Mouse (Mus musculus) gastrocnemius, postnatal 36 days (tissue): Measurements from ENCODE around the gene Mblac1. TPM values are rescaled to one million over a fixed set of nuclear protein-coding genes. Genes with fewer than 3 reads are reported as not detected.
A peak's percentile ranks its signal among the peaks of the same experiment; 100 is the strongest.

Experiments
- DNase-seq, 2 experiments: peaks; one replicate each; pipeline ENCODE4 v3.0.0; 2022
- intact Hi-C: fragments of 180-260 bp; cut with DNase I; formaldehyde crosslinking; loops from one replicate; pipeline ENCODE4 v1.15.1; 2025
- long read RNA-seq, 2 experiments: library from polyadenylated mRNA; stranded (forward); transcript quantifications; one replicate each; pipeline ENCODE4 v2.0.0; 2021
- total RNA-seq, 2 experiments: library from RNA; stranded (reverse); gene quantifications; 2 replicates each; pipeline ENCODE4 v1.2.3; 2021

The Mblac1 gene
- total RNA-seq = 1 to 10 TPM; 1.4 to 1.6 TPM
- long read RNA-seq, experiment 1 = 0 reads
- long read RNA-seq, experiment 2, partial matches to known transcripts = 0 of 4 reads
- long read RNA-seq, experiment 2, other reads (novel, unspliced or antisense) = 0 of 4 reads

DNA sequence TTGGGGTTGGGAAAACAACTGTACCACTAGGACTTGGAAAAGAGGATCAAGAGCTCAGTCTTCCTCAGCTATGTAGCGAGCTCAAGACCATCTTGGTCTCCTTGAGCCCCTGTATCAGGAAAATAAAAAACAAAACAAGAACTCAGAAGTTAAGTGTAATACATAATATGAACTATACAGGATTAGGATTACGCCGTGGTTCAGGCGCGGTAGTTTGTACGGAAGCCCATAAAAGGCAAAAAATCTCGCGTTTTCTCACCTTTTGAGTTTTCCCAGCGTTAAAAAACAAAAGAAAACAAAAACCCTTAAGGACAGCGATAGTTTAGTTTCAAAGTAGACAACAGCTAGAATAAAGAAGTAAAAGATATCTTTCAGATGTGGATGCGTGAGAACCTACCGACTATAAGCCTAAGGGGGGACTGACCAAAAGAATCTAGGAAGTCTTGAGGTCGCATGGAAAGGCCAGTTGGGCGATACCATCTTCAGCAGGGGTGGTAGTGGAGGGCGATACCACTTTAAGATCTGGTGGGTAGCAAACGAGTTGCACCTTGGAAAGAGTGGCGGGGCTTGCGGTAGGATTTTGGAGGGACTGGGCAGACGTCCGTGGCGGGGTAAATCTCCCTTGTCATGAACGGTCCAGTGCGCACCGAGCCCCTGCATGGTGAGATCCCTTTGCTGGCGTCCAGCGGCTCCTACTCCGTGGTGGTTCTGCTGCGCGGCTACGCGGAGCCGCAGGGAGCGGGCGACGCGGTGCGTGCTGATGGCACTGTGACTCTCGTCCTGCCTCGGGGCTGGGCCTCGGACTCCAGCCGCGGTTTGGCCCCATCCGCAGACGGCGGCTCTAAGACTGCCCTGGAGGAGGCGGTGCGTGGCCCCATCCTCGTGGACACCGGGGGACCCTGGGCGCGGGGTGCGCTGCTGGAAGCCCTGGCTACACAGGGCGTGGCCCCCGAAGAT, at the start of gene Mblac1:
TSS of gene Mblac1 (plus strand) at position 544 of the 957 bp plus-strand sequence.
- peak; percentile 72 to 79 for DNase-seq
- intact Hi-C loops = no loop called here

DNA sequence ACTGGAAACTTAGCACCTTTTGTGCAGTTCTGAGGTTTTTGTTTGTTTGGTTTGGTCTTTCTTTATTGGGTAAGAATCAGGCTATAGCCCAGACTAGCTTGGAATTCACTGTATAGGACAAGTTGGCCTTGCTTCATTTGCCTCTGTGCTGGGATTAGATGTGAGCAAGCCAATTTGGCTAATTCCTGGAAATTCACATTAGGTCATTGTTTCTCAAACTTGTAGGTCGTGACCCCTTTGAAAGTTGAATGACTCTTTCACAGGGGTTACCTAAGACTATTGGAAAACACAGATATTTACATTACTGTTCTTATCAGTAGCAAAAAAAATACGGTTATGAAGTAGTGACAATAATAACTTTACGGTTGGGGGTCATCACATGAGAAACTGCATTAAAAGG, 39.7 kb upstream of the Mblac1 start:
- intact Hi-C loops = loop anchor here (5.0 kb wide), 1 partner anchor 67 kb away; the partner anchor contains the start of gene Zkscan1
- no peak for DNase-seq

DNA sequence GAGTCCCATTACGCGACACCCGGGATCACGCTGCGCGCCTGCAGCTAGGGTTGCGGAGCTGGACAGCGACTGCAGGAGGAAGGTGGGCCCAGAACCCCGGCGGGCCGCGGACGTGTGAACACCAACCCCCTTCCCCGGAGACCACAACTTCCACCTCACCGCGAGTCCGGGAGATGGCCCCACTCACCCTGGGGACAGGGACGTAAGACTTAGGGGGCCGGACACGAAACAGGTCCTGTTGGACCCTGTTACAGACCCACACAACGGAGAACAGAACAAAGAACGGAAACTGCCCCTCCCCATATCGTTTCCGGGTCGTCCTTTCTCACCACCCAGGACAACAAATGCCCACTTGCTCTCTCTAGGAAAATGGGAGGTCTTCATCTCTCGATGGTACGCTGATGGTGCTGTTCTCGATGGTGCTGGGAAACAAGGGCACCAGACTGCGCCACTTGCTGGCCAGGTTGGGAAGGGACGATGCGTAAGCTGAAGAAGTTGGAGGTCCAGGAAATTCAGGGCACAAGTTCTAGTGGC, 38.6 kb upstream of the Mblac1 start, which contains the start of gene Zfp113:
TSS of gene Zfp113 (minus strand) at position 302 of the 534 bp plus-strand sequence.
- intact Hi-C loops = no loop called here
- DNase-seq = peak; percentile 72 to 77

DNA sequence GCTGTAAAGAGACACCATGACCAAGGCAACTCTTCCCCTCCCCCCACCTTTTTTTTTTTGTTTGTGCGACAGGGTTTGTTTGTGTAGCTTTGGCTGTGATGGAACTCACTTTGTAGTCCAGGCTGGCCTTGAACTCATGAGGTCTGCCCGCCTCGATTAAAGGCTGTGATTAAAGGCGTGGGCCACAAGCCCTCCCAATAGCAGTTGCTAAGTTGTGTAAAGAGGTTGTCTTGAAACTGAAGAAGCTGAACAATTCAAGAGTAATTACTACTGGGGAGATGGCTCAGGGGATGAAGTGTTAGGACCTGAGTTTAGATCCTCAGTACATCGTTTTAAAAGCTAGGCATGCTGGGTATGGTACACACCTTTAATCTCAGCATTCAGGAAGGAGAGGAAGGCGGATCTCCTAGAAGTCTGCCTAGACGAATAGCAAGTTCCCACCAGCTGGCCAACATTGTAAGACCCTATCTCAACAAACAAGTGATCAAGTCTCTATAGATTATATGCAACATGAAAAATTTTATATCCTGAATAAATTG, 33.8 kb upstream of the Mblac1 start:
- intact Hi-C loops = loop anchor here (2.0 kb wide), 1 partner anchor 43 kb away; the partner anchor contains the start of gene Zscan21
- DNase-seq = no peak

DNA sequence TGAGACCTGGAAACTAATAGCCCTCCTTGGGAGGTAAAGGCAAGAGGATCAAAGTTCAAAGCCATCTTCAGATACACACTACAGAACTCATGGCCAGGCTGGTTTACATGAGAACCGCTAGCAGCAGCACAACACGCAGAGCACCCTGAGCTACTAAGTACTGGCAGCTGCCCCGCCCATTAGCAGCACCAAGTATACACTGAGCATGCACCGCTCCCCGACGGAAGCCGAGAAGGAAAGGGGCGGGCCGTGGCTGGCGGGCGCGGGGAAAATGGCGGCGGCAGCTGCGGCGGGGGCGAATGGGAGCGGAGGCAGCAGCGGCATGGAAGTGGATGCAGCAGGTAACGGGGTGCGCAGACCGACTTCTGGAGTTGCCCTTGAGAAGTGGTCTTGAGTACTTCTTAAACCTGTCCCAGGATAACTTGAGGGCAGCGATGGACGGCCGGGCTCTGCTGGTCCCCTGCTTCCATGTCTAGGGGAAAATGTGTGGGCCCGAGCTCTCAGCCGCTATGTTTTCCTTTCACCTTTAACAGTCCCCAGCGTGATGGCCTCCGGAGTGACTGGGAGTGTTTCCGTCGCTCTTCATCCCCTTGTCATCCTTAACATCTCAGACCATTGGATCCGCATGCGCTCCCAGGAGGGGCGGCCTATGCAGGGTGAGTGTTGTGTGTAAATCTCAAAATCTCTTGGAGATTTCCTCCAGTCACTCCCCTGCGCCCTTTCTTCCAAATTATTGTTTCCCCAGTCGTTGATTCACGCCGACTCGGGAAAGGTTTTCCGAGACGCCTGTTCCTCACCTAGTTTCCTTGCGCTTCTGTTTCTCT, 33.1 kb upstream of the Mblac1 start, which contains the start of gene Cops6:
TSS of gene Cops6 (plus strand) at position 230 of the 824 bp plus-strand sequence.
- intact Hi-C loops = loop anchor here (2.0 kb wide), 1 partner anchor 44 kb away; the partner anchor contains the start of gene Zscan21
- peak; percentile 86 to 92 for DNase-seq

DNA sequence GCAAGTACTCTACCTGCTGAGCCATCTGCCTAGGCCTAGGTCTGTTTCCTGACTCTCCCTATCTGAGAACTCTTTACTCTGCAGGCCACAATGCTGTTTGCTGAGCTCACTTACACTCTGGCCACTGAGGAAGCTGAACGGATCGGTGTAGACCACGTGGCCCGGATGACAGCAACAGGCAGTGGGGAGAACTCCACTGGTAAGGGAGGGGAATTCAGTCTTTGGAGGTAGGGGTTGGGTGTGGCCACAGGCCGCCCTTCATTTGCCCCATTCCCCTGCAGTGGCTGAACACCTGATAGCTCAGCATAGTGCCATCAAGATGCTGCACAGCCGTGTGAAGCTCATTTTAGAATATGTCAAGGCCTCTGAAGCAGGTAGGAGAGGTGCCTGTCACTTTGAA, 31.1 kb upstream of the Mblac1 start:
- no peak for DNase-seq
- intact Hi-C loops = no loop called here

DNA sequence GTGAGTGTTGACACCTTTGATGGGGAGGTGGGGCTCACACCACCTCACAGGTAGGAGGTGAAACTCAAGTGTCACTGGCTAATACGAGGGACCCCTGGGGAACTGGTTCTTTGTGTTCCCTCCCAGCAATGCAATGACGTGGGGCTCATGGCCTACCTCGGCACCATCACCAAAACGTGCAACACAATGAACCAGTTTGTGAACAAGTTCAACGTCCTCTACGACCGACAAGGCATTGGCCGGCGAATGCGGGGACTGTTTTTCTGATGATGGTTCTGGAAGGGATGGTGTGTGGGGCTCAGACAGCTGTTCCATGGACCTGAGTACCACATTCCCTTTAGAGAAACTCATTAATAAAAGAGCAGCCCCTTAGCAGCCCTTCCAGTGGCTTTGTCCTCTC, 30.5 kb upstream of the Mblac1 start:
- intact Hi-C loops = no loop called here
- no peak for DNase-seq

DNA sequence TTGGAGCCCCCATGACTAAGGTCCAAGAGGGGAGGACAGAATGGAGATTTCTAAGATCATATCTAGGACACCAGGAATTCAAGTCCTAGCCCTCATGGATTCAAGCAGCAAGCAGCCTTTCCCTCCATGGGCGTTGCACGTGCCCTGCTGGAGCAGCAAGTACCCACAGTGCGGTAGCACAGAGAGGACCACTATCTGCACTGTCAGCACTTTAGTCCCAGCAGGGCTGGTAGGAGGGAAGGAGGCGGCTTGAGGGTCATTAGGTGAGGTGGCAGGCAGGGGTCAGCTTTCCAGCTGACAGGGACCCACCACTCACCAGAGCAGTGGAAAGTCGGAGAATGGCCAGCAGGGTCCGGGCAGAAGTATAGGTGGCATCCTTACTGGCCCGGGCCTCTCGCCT, 28.5 kb upstream of the Mblac1 start:
- intact Hi-C loops = no loop called here
- DNase-seq = no peak

DNA sequence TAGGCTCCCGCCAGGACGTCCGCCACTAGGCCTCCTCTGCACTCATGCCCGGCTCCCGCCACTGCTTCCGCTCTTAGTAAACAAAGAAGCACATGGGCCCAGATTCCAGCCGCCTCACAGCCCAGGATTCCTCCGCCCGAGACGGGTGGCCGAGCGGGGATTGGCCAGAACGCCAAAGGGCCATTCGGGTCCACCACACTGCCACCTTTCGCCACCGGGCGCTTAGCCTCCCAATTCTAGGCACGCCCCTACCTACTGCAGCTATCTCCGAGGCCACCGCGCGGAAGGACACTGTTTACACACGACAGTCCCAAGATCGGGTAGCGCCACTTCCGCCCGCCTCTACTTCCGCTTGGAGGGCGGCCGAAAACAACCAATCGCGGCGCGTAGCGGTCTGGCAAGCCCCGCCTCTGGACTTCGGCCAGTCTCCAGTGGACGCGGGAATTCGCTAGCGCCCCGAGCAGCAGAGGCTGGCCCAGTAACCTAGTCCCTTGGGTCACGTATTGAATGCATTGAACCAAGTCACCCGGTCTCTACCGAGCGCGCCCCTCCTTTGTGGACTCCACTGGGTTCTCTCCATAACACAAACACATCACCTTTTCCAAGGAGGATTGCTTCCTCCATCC, 23.1 kb upstream of the Mblac1 start:
- intact Hi-C loops = no loop called here
- peak; percentile 96 for DNase-seq

DNA sequence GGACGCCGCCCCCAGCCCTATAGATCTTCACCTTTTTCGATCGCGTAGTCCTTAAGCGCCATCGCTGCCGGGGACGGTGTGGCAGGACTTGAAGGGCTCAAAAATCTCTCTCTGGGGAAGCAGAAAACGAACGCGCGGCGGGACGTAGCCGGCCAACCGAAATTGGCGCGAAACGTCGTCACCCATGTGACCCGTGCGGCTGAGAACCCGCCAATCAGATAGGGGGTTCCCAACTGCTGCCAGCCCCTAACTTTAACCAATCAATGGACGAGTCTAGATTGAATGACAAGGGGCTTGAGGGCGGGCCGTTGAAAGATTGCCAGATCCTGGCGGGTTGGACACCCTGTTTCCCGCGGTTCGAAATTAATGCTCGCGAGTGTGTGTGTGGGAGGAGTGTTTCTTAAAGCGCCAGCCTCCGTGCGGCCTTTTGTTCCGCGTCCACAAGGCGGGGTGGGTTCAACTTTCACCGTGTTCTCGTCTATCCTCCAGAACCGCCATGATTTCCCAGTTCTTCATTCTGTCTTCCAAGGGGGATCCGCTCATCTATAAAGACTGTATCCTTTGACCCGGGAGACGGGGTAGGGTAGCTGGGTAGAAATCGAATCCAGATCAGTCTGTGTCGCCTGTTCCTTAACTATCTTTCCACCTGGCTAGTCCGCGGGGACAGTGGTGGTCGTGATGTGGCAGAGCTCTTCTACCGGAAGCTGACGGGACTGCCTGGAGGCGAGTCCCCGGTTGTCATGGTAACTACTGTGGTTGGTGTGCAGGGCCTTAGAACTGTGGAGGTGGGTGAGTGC, 22.2 kb upstream of the Mblac1 start, which contains the start of the genes Ap4m1 and Mcm7:
TSS of gene Ap4m1 (plus strand) at position 308 of the 797 bp plus-strand sequence.
TSS of gene Mcm7 (minus strand) at position 728 of the 797 bp plus-strand sequence.
- DNase-seq = peak; percentile 97 to 99
- intact Hi-C loops = no loop called here

DNA sequence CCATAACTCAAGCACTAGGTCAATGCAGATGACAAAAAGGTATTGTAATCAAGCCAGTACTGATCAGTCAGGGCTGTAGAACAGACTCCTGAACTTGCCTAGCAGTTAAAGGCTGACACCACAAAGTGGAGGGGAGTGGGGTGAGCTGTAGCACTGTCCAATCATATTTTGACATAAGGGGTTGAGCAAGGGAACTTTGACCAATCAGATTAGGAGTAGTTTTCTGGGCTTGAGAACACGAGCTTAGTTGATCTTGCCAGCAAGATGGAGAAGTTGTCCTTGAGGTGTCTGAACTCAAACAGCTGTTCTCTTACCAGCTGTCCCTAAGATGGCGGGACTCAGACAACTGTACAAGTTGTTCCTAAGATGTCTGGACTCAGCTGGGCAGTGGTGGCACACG, 20.9 kb upstream of the Mblac1 start:
- no peak for DNase-seq
- intact Hi-C loops = no loop called here

DNA sequence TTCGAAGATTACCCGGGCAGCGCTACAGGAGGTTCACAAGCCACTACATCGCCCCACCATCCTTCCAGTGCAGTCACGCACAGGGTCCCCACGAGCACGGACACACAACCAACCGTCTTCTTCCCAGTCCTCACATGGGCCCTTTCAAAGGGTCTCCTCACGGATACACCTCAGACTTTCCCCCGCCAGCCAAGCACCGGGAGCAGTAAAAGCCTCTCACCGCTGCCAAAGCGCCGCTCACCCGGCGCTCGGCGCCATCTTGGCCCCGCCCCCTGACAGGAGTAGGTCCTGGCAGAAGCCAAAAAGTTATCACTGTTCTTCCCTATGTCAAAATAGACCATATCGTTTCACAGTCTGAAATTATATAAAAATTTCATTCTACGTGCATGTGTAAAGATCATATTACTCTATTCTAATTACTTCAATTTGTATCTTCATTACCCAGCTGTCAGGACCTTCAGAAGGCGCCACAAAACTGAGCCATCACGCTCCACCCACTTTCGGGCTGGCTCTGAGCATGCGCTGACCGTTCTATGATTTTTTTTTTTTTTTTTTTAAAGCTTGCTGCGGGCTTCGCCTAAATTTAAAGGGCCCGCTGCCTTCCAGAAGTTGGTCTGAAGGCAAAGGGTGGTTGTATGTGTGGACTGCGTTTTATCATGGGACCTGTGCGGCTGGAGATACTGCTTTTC, 7.0 kb upstream of the Mblac1 start, which contains the start of the genes Taf6 and Cnpy4:
TSS of gene Taf6 (minus strand) at position 502 of the 689 bp plus-strand sequence.
TSS of gene Cnpy4 (plus strand) at position 536 of the 689 bp plus-strand sequence.
- intact Hi-C loops = no loop called here

DNA sequence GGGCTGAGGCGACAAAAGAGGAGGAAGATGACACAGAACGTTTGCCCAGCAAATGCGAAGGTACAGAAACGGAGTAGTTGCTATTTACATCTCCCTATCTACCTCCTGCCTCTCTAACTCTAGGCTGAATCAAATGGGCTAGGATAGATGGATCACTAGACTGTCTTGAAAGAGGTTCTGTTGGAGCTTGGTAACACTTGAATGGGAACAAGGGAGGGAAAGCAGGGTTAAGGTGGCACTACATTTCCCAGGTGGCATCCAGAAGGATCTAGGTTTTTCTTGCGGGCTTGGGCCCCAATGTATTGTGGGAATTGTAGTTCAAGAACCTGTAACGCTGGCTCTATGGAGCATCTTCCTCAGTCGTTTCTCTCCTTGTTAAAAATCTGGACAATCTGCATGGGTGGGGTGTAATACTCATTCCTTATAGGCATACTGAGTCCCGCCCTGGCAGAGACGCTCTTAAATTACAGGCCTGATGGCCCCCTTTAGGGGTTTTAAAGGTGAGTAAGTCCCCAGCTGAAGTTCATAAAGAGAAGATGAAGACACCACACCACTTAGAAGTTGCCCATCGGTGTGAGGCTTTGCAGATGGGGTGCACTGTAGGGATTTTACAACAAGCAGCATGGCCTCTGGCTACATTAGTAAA, 6.3 kb upstream of the Mblac1 start:
- DNase-seq = peak in 1 of 2 experiments; percentile 50
- intact Hi-C loops = no loop called here

More for the DNA sequence above, 7.0 kb upstream of the Mblac1 start, which contains the start of the genes Taf6 and Cnpy4:
- DNase-seq = peak; percentile 73 to 74

DNA sequence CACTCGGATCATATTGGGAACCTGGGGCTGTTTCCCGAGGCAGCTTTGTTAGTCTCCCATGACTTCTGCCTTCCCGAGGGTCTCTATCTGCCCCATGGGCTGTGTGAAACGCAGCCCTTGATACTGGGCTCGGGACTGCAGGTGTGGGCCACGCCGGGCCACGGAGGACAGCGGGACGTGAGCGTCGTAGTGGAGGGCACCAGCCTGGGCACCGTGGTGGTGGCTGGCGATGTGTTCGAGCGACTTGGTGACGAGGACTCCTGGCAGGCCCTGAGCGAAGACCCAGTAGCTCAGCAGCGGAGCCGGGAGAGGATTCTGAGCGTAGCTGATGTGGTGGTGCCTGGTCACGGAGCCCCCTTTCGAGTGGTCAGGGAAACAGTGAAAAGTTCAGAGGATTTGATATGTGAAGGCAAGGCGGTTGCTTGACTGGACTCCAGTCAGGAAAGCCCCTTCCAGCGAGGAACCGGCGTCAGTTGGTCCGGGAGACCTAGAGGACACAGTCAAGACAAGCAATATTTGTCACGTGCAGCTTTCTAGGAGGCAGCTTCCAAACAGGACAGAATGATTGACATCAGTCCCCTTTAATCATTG, 736 bp downstream of the Mblac1 start:
- intact Hi-C loops = no loop called here

DNA sequence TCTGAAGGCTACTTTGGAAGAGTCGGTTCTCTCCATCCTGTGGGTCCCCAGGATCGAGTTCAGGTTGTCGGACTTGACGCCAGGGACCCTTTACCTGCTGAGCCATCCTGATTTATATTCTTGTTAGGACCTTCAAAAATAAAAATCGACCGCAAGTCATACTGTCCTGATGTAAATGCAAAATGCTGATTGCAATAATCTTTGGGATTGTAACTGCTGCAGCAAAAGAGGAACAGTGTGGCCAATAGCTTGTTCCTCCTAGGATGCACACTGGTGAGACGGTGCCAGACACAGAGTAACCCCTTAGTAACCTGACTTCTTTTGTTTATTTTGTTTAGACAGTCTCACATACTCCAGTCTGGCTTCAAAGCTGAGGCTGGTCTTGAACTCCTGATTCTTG, 1.3 kb downstream of the Mblac1 start:
- no peak for DNase-seq
- intact Hi-C loops = no loop called here

More for the DNA sequence above, 736 bp downstream of the Mblac1 start:
- DNase-seq = no peak

DNA sequence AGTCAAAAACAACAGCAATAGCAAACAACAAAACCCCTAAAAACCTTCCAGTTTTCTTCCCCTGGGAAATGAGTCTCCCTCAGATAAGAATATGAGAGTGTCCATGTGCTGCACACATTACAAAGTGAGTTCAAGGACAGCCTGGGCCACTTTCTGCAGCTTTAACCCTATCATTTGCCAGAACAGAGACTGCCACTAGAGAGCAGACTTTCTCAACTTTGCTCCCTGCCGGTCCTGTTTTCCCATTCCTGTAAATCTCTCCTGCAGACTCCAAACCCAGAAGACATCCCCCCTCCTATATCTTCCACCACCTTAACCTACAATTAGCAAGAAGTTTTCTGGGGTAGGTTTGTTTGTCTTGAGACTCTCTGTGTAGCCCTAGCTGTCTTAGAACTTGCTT, 5.5 kb downstream of the Mblac1 start:
- DNase-seq = no peak
- intact Hi-C loops = no loop called here

DNA sequence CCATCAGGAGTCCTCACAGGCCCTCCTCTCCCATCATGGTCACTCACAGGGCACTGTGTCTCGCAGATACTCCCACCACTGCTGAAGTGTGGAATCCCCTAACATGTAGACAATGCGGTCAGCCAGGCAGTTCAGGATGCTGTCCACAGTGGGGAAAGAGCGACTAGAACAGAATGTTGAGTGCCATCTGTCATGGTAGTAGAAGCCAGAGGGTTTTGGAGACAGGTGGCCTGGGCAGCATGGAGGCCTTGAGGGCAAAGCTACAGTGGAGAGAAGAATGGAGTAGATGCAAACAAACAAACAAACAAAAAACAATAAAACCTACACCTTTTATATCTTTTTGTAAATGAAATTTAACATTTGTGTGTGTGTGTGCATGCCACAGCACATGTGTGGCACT, 8.0 kb downstream of the Mblac1 start:
- intact Hi-C loops = no loop called here
- no peak for DNase-seq
